Mouse (Mus musculus) monocyte, adult 2 months (primary cell): Measurements from ENCODE around the gene Ino80b.
"Not testable (repeated sequence)": the region's sequence is repeated elsewhere in the genome, so short reads cannot be mapped to it uniquely, and the experiment has no call there.

Experiments used
- DNase-seq, 2 experiments: peaks; one replicate each; pipeline ENCODE4 v3.0.0; 2022; ENCODE audit warnings: low spot score in 2 of 2, low read depth in 1 of 2

Gene Ino80b

GRCm38 (mm10) chr6:83125331-83125730 is at the start of gene Ino80b:
TSS of gene Ino80b (minus strand) at chr6:83125431.
- DNase-seq: no peak

DNA sequence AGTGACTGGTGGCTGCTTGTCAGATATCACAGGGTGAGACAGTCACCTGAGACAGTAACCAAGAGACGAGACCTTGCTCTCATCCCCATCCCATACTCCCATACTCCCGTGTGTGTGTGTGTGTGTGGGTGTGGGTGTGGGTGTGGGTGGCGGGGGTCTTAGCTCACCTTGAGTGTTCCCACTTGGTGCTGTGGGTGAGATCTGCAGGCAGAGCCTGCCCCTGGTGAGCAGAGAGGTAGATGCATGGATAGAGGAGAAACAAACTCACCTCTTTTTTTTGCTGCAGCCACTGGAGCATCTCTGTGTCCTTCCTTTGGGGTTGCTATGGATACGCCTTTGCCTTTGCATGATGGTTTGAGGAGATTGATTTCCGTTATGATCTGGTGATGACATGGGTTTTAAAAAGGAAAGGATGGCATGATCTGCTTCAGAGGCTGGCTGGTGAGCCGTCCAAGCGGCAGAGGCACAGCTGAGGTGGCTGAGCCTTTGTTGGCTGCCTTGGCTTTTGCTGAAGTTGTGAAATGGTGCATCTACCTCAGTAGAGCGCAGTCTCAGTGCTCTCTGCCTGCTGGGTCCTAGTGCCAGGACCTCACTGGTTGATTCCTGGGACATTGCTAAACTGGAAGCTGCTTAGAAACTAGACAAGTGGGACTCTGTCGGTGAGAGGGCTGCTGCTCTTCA is 47.1 kb upstream of the Ino80b start:
- DNase-seq: no peak

DNA sequence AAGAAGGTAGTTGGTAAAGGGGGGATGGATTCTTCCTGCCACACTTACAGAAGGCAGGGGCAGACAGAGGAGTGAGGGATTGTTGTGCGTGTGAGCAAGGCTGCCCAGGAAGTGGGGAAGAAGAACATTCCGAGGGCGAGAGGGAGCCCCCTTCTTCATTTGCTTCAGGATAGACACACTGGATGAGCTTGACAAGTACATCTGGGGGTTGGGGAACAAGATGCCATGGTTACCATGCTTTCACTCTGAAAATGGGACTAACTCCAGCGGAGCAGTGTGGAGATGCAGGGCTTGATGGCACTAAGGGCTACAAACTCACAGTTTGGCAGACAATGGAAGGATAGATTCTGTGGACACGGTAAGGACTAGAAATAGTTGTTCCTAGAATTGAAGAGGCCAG is 45.8 kb upstream of the Ino80b start:
- DNase-seq: no peak

DNA sequence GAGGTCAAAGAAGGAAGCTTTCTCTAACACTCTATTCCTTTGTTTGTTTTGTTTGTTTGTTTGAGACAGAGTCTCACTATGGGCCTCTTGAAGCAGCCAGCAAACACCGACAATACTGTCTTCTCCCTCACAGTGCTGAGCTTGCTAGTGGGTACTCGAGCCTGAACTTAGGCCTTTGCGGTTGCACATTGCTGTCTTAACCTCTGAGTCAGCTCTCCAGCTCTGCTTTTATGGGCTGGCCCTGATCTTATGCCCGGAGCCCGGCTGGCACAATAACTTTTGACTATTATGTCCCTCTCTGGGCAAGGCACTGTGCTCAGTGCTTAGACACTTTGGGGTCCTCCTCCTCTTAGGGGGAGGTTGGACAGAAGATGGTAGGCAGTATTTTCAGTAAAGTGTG is 44.6 kb upstream of the Ino80b start:
- DNase-seq: no peak

DNA sequence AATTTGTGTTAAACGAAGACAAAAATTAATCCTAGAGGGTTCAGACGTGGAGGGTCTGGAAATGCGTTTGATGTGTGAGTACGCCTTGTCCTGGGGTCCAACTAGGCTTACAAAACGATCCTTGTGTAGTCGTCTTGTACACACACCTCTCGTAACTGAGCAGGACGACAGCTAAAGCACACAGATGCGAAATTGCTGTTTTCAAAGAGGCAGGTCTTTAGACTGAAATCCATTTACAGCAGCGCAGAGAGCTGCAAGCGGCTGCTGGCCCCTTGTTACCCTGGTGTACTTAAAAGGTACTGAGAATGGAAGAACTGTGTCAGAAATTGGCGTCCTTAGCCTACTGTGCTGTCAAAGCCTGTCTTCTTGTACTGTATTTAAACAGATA is 41.0 kb upstream of the Ino80b start:
- DNase-seq: no peak

DNA sequence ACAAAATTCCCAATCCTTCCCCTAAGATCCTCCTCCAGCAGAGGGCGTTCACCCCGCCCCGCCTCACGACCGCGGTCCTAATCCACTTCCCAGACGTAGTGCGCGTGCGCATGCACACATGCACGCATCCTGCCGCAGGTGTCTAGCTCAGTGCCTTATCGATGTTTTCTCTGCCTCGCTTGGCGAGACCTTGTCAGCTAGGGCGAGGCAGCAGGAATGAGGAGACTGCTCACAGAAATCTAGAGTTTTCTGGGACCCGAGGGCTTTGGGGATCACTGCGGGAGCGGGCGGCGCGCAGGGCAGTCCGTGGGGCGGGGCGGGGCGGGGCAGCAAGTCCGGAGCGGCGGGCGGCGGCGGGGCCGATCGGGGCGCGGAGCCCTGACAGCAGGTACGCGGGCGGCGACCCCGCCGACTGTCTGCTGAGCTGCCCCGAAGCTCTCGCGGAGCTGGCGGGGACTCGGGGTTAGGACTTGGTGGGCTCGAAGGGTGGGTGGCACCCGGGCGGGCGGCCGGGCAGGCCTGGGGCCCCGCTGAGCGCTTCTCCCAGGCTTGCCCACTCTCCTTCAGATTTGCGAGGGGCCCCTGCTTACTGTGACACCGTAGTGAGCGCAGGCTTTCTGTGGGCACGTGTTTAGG is 40.5 kb upstream of the Ino80b start, which contains the start of gene Dctn1:
Dctn1 (plus strand) TSS at position 314 of the 636 bp plus-strand sequence.
- peak; percentile 77 to 92 for DNase-seq

- DNase-seq: no peak
Measured at GRCm38 (mm10) chr6:83165026-83165606, 39.9 kb upstream of the Ino80b start.

GRCm38 (mm10) chr6:83162701-83163100 is 37.5 kb upstream of the Ino80b start:
- no peak for DNase-seq

- no peak for DNase-seq
Measured at GRCm38 (mm10) chr6:83161921-83162641, 36.9 kb upstream of the Ino80b start.

DNA sequence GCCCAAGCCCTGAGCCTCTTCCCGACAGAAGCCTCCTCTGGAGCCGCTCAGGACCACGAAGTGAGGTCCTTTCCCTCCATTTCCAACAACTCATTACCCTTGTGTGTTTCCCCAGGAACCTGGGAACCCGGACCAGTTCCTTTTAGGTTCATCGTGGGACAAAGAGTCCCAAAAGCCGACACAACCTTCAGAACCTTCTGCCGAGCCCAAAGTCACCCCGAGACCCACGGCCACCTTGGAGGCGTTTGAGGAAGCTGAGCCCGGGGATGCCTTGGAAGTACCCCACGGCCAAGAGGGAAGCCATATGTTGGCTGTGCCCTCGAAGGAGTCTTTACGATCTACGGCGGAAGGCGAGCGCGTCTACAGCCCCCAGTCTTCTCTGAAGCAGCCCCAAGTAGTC is 36.2 kb upstream of the Ino80b start:
- no peak for DNase-seq

- not testable (repeated sequence) for DNase-seq
Measured at GRCm38 (mm10) chr6:83159456-83159855, 34.2 kb upstream of the Ino80b start.

DNA sequence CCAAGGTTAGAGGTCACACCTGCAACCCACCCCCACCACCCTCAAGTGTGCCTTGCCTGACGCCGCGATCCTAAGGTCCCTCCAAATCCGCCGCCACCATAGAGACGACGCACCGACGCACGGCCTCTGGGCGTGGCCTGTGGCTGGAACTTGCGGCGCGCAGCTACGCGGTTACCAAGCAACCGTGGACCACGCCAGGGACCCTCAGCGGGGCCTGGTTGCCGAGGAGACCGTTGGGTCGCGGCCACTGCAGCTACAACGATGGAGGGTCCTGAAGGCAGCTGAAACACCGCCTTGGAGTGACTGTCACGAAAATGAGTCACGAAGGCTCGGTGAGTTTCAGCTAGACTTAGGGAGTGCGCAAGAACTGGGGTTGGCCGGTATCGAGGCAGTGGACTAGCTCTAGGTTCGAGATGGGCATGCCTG is 31.0 kb upstream of the Ino80b start, which contains the start of the genes Wdr54 and 1700003E16Rik:
Wdr54 (minus strand) TSS at position 139 of the 426 bp plus-strand sequence.
1700003E16Rik (plus strand) TSS at position 146 of the 426 bp plus-strand sequence.
- DNase-seq: peak in 1 of 2 experiments; percentile 8

- no peak for DNase-seq
Measured at GRCm38 (mm10) chr6:83155552-83156238, 30.5 kb upstream of the Ino80b start.

DNA sequence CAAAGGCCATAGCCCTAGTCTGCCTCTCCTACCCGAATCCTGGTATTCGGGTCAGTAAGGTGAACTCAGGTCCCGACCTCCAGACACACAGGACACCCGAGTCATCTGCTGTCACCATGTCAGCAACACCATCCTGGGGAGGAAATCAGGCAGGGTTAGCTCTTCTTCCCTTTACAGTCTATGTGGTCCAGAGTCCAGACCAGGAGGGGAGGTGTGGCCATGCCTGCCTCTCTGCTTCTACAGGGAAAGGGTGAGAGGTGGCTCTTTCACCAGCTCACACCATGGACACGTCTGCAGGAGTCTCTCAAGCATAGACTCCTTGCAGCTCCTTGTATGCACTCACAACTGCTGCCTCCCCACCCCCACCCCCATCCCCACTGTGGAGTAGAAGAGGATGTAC is 28.3 kb upstream of the Ino80b start:
- no peak for DNase-seq

- no peak for DNase-seq
Measured at GRCm38 (mm10) chr6:83153038-83153437, 27.8 kb upstream of the Ino80b start.

DNA sequence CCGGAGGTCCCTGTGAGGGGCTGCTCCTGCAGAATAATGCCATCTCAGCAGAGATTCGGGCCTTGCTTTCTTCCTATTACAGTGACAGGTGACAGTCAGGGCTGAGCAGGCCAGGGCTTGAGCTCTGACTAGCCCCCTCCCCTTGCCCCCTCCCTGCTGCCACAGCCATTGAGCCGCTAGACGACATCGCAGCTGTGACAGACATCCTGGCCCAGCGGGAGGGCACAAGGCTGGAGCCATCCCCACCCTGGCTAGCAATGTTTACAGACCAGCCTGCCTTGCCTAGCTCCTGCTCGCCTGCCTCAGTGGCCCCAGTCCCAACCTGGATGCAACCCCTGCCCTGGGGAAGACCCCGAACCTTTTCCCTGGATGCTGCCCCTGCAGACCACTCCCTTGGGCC is 26.5 kb upstream of the Ino80b start:
- DNase-seq: no peak

GRCm38 (mm10) chr6:83147280-83147679 is 22.0 kb upstream of the Ino80b start:
- no peak for DNase-seq

DNA sequence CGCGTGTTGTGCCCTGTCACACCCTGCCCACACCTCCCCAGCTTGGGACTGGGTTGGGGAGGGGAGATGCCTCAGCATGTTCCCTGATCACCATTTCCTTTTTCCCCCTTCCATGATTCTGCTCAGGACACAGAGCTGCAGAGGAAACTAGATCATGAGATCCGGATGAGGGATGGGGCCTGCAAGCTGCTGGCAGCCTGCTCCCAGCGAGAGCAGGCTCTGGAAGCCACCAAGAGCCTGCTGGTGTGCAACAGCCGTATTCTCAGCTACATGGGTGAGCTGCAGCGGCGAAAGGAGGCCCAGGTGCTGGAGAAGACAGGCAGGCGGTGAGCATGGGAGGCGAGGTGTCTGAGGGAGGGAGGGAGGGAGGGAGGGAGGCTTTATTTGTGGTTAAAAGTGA is 20.6 kb upstream of the Ino80b start:
- no peak for DNase-seq

- DNase-seq: no peak
Measured at GRCm38 (mm10) chr6:83145209-83145608, 20.0 kb upstream of the Ino80b start.

DNA sequence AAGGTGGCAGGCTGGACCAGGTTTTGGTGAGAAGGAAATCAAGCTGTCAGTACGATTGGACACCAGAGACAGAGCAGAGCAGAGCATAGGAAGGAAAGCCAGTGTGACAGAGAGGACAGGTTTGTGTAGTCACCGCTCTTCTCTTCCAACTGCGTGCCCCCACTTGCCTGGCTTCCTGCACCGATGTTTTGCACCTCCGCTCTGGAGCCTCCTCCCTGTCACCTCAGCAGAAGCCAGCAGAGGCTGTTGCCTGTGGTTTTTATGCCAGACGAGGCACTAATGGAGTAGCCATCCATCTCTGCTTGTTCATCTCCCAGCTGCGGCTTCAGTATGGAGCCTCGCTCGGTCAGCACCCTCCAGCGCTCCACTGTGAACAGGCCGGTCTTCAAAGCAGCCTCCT is 17.7 kb upstream of the Ino80b start:
- DNase-seq: no peak

DNA sequence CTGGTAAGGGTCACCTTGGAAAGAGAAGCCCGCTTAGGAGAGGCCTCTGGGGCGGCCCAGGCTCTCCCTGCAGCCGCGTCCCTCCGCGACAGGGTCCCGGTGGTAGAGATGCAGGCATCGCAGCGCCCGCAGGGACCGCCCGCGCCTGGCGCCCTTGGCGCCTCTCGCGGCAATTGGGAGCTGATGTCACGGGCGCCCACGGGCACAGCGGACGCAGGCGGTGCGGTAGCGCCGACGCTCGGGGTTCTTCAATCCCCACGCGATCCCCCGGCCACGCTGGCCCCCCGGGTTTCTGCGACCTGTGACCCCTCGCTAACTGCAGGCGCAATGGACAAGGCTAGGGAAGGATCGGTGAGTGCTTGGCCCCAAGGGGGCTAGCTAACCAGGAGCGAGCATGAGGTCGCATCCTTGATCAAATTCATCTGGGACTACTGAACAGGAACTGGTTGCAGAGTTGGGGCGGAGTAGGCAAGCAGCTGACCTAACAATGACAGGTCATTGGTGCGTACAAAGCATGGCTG is 17.0 kb upstream of the Ino80b start:
- DNase-seq: no peak
